Mouse (Mus musculus): ENCODE measurements around the gene Rpa1. TPM values are rescaled to one million over a fixed set of nuclear protein-coding genes. Genes with fewer than 3 reads are reported as not detected.

The Rpa1 gene
- total and polyA plus RNA-seq, 2 experiments from 2014 or later, result 54.1 to 58.5 TPM

DNA sequence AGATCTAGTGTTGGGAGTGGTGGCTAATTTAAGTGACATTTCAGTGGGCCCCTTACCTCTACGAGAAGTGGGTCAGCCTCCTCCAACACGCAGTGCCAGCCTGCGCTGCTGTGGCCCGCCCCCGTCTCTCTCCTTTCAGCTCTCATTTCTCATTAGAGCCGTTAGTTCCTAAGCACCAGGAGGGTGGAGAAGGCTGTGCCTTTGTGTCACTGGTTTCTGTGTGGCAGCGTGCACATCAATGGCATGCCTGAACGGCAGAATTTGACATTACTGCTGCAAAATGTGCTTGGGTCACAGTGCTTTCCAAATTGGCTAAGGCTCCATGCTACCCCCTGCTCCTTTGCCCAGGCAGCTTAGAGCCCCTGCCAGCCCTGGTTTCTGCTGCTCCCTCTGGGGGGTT lies 74.7 kb downstream of the Rpa1 start:
- DNase-seq (peak; percentile 73), ATAC-seq (peak; percentile 81)
- H3K4me3 ChIP-seq (ENCODE audit: low read depth, low read length), result no peak overlapping the region

GRCm38 (mm10) chr11:75270985-75271434 lies 77.1 kb downstream of the Rpa1 start:
- 41% methylated on average over 7 of the region's 7 CpGs for WGBS
- peak; percentile 66 for ATAC-seq

More for the DNA sequence above, 74.7 kb downstream of the Rpa1 start:
- Histone ChIP-seq H3K4me1 (ENCODE audit: insufficient read depth) (peaks cover 26% of the 10 kb centered on the region), H3K27ac (ENCODE audit: low read depth, low read length) (peak overlapping the region; percentile 82), H3K4me2 (ENCODE audit: low read depth) (peak overlapping the region; percentile 29), H3K9ac (peak overlapping the region; percentile 35), H3K27me3 (ENCODE audit: insufficient read depth, low read length) (no peaks in the 10 kb centered on the region), H3K36me3 (ENCODE audit: insufficient read depth) (no peaks in the 10 kb centered on the region), H3K9me3 (ENCODE audit: low read length) (no peaks in the 10 kb centered on the region)
- TF ChIP-seq CTCF (IDR thresholded peaks at IDR 0.05; ENCODE audit: low read depth), result no peak
- 2% methylated on average over 8 of the region's 8 CpGs for WGBS

DNA sequence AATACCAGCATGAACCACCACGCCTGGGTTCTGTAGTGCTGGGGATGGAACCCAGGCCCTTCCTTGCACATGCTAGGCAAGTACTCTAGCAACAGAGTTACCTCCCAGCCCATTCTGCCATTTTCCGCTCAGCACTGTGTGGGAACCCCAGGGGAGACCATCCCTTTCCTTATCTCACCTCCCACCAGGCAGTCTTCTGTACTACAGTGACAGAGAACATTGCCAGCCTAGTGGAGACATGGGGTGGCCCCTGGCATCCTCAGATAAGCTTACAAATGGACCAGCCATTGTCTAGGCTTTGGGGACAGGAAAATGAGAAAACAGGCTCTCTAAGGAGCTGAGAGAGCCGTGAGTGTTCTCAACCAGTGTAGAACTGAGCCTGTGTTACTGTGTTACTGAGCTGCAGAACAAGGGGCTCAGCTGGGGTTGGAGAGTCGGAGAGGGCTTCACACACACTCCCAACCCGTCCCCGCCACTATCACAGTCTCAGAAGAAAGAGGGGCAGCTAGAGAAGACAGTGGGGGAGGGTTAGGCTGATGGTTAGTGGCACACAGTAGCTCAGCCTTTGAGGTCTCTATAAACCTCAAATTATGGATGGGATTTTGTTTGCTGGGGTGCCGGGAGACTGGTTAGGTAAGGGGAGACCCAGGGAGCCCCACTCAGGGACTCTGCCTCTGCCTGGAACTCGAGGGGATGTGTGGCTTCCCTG lies 77.7 kb downstream of the Rpa1 start:
- Histone ChIP-seq H3K4me1 (ENCODE audit: insufficient read depth) (peaks cover 26% of the 10 kb centered on the region), H3K4me3 (ENCODE audit: low read depth, low read length) (no peak overlapping the region), H3K4me2 (ENCODE audit: low read depth) (no peak overlapping the region), H3K27me3 (ENCODE audit: insufficient read depth, low read length) (no peaks in the 10 kb centered on the region), H3K27ac (ENCODE audit: low read depth, low read length) (0 out of 2 replicates have a peak overlapping the region, but pooled peaks have one; percentile 4), H3K36me3 (ENCODE audit: insufficient read depth) (no peaks in the 10 kb centered on the region), H3K9ac (no peak overlapping the region), H3K9me3 (ENCODE audit: low read length) (no peaks in the 10 kb centered on the region)
- TF ChIP-seq CTCF (IDR thresholded peaks at IDR 0.05; ENCODE audit: low read depth), result no peak
- ATAC-seq (no peak), DNase-seq (no peak)
- 63% methylated on average over 8 of the region's 8 CpGs for WGBS

More at GRCm38 (mm10) chr11:75270985-75271434, 77.1 kb downstream of the Rpa1 start:
- Histone ChIP-seq H3K27me3 (ENCODE audit: insufficient read depth, low read length) (no peaks in the 10 kb centered on the region), H3K9me3 (ENCODE audit: low read length) (no peaks in the 10 kb centered on the region), H3K36me3 (ENCODE audit: insufficient read depth) (no peaks in the 10 kb centered on the region), H3K4me1 (ENCODE audit: insufficient read depth) (peaks cover 26% of the 10 kb centered on the region), H3K9ac (no peak overlapping the region), H3K4me2 (ENCODE audit: low read depth) (no peak overlapping the region), H3K27ac (ENCODE audit: low read depth, low read length) (0 out of 2 replicates have a peak overlapping the region, but pooled peaks have one; percentile 4), H3K4me3 (ENCODE audit: low read depth, low read length) (no peak overlapping the region)
- DNase-seq, result peak; percentile 87
- no peak for TF ChIP-seq CTCF (IDR thresholded peaks at IDR 0.05; ENCODE audit: low read depth)

- no peak for TF ChIP-seq CTCF (IDR thresholded peaks at IDR 0.05; ENCODE audit: low read depth)
- no peak overlapping the region for H3K9ac ChIP-seq
- DNase-seq (no peak), ATAC-seq (no peak)
- no peaks in the 10 kb centered on the region for H3K9me3 ChIP-seq (ENCODE audit: low read length)
- H3K36me3 ChIP-seq (ENCODE audit: insufficient read depth), result no peaks in the 10 kb centered on the region
- no peaks in the 10 kb centered on the region for H3K27me3 ChIP-seq (ENCODE audit: insufficient read depth, low read length)
- H3K27ac ChIP-seq (ENCODE audit: low read depth, low read length), result no peak overlapping the region
- no peak overlapping the region for H3K4me3 ChIP-seq (ENCODE audit: low read depth, low read length)
- H3K4me1 ChIP-seq (ENCODE audit: insufficient read depth), result peaks cover 22% of the 10 kb centered on the region
- no peak overlapping the region for H3K4me2 ChIP-seq (ENCODE audit: low read depth)
- 86% methylated on average over 4 of the region's 4 CpGs for WGBS
These were observed 78.9 kb downstream of the Rpa1 start for GRCm38 (mm10) chr11:75269213-75269612.

GRCm38 (mm10) chr11:75268492-75268891 lies 79.6 kb downstream of the Rpa1 start:
- Histone ChIP-seq H3K4me2 (ENCODE audit: low read depth) (no peak overlapping the region), H3K27ac (ENCODE audit: low read depth, low read length) (0 out of 2 replicates have a peak overlapping the region, but pooled peaks have one; percentile 45), H3K4me3 (ENCODE audit: low read depth, low read length) (no peak overlapping the region), H3K4me1 (ENCODE audit: insufficient read depth) (peaks cover 17% of the 10 kb centered on the region), H3K9me3 (ENCODE audit: low read length) (no peaks in the 10 kb centered on the region), H3K9ac (no peak overlapping the region), H3K27me3 (ENCODE audit: insufficient read depth, low read length) (no peaks in the 10 kb centered on the region), H3K36me3 (ENCODE audit: insufficient read depth) (no peaks in the 10 kb centered on the region)
- DNase-seq (no peak), ATAC-seq (no peak)
- TF ChIP-seq CTCF (IDR thresholded peaks at IDR 0.05; ENCODE audit: low read depth), result no peak
- 68% methylated on average over 5 of the region's 5 CpGs for WGBS

DNA sequence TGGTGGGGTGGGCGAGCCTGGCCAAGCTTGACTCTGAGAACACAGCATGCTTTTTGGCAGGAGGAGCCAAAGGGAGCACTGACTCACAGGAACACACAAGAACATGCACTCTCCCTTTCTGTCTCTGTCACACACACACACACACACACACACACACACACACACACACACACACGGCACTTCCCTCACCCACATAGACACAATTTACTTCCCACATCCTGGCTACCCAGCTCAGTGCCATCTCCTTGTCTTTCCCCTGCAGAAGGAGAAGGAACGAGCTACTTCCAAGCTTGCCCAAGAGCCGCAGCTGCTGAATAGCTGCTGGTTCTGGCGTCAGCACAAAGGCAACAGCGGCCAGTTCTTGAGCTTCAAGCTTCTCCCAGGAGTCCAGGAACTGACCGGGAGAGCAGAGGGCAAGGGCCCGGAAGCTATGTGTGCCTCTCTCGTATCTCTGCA lies 80.3 kb downstream of the Rpa1 start:
- Histone ChIP-seq H3K4me1 (ENCODE audit: insufficient read depth) (peaks cover 11% of the 10 kb centered on the region), H3K9me3 (ENCODE audit: low read length) (no peaks in the 10 kb centered on the region), H3K27ac (ENCODE audit: low read depth, low read length) (0 out of 2 replicates have a peak overlapping the region, but pooled peaks have one; percentile 45), H3K4me3 (ENCODE audit: low read depth, low read length) (no peak overlapping the region), H3K4me2 (ENCODE audit: low read depth) (no peak overlapping the region), H3K9ac (peak overlapping the region; percentile 31; the same call in 1 of the 2 replicates), H3K36me3 (ENCODE audit: insufficient read depth) (no peaks in the 10 kb centered on the region), H3K27me3 (ENCODE audit: insufficient read depth, low read length) (no peaks in the 10 kb centered on the region)
- DNase-seq, result no peak
- ATAC-seq, result no peak
- no peak for TF ChIP-seq CTCF (IDR thresholded peaks at IDR 0.05; ENCODE audit: low read depth)
- WGBS, result 47% methylated on average over 9 of the region's 9 CpGs

GRCm38 (mm10) chr11:75265545-75265944 lies 82.6 kb downstream of the Rpa1 start:
- Histone ChIP-seq H3K27ac (ENCODE audit: low read depth, low read length) (no peak overlapping the region), H3K9ac (no peak overlapping the region), H3K36me3 (ENCODE audit: insufficient read depth) (no peaks in the 10 kb centered on the region), H3K4me2 (ENCODE audit: low read depth) (no peak overlapping the region), H3K4me1 (ENCODE audit: insufficient read depth) (0 out of 2 replicates have a peak, but pooled peaks cover under 1% of the 10 kb centered on the region), H3K4me3 (ENCODE audit: low read depth, low read length) (no peak overlapping the region), H3K27me3 (ENCODE audit: insufficient read depth, low read length) (no peaks in the 10 kb centered on the region), H3K9me3 (ENCODE audit: low read length) (no peaks in the 10 kb centered on the region)
- DNase-seq (no peak), ATAC-seq (no peak)
- TF ChIP-seq CTCF (IDR thresholded peaks at IDR 0.05; ENCODE audit: low read depth), result no peak
- WGBS, result 74% methylated on average over 15 of the region's 15 CpGs

Data from forebrain, postnatal 0 days (tissue).